Mouse (Mus musculus): Measurements from ENCODE around the gene AI661453.

DNA sequence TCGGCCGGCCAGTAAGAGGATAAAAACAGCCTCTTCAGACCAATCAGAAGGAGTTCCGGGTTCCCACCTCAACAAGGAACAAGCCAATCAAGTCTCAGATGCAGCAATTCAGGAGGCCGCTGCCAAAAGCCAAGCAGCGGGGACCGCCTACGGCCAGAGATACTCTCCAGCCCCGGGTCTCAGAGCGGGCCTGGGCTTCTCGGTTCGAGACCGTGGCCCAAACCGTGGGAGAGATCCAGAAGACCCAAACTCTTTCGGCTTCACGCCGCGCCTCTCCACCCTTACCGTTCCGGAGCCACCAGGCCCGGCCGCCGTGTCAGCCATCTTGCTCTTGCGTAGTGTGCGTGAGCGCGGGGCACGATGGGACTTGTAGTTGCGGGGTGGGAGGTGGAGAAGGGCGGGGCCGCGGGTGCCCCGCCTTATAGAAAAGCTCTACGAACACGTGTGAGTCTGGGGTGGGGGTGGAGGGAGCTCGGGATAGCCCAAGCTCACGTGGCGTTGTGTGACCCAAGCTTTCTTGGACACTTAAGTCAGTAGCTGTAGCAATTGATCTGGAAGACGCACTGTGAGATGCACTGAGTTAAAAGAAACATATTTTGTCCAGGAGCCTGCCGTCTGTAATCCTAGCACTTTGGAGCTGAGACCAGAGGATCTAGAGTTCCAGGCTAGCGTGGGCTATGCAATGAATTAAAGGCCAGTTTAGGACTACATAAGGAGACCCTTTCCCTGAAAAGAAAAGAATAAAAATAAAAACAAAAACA lies 65.7 kb downstream of the AI661453 start, which contains the start of gene Taf8:
- TF ChIP-seq CTCF (conservative IDR thresholded peaks at IDR 0.05 in 1 of 2, IDR thresholded peaks at IDR 0.05 in 1 of 2; ENCODE audit: low read depth in 2 of 2, low read length in 2 of 2) = no peak
- TF ChIP-seq MAX (IDR thresholded peaks at IDR 0.05; ENCODE audit: low read length) = peak; percentile 99
- TF ChIP-seq POLR2AphosphoS2 (IDR thresholded peaks at IDR 0.05; ENCODE audit: low read depth, low read length) = no peak; the same call in 1 of the 2 replicates
- TF ChIP-seq KAT2A (IDR thresholded peaks at IDR 0.05; ENCODE audit: insufficient replicate concordance, low read length) = peak; percentile 94; the same call in 1 of the 2 replicates
- no peak for TF ChIP-seq EP300 (IDR thresholded peaks at IDR 0.05; ENCODE audit: low read length)
- peak; percentile 89 for TF ChIP-seq POLR2A (IDR thresholded peaks at IDR 0.05; ENCODE audit: low read depth, low read length)
- TF ChIP-seq MYC (IDR thresholded peaks at IDR 0.05; ENCODE audit: low read depth, low read length) = peak; percentile 100
- no peak for TF ChIP-seq ZNF384 (IDR thresholded peaks at IDR 0.05; ENCODE audit: low read depth, low read length)
- TF ChIP-seq USF1 (IDR thresholded peaks at IDR 0.05; ENCODE audit: low read depth, low read length) = peak; percentile 65
- no peak for TF ChIP-seq RAD21 (IDR thresholded peaks at IDR 0.05; ENCODE audit: low read depth, low read length)

Data from CH12.LX (cell line).